Mouse (Mus musculus) monocyte, adult 5-6 weeks (primary cell): Measurements from ENCODE around the gene Pold3. TPM values are rescaled to one million over a fixed set of nuclear protein-coding genes. Genes with fewer than 3 reads are reported as not detected.

ENCODE experiments used
- ATAC-seq: fragments of 153-309, 156-312 bp; replicated peaks from 2 replicates; pipeline ENCODE4 v1.8.0; 2017; ENCODE audit warnings: mild to moderate bottlenecking; ENCODE audit not compliant: low TSS enrichment, insufficient number of reproducible peaks, severe bottlenecking, poor library complexity, low FRiP score
- total RNA-seq: library from RNA; stranded (forward); fragments of 200-1000, 200-491, 200-594 nt; gene quantifications from 3 replicates; pipeline ENCODE4 v1.2.3, GENCODE M21; 2017

The Pold3 gene
- 56.5 to 79.7 TPM (median 70.0 TPM) in 3 replicates for total RNA-seq

GRCm38 (mm10) chr7:100121376-100121789 is at the start of gene Pold3:
Gene Pold3, minus strand, starts transcription at chr7:100121565.
- peak; percentile 94 for ATAC-seq

- ATAC-seq = no peak
These were observed 49.4 kb upstream of the Pold3 start for GRCm38 (mm10) chr7:100170756-100171155.

GRCm38 (mm10) chr7:100168654-100169053 is 47.3 kb upstream of the Pold3 start:
- ATAC-seq = no peak

GRCm38 (mm10) chr7:100163506-100163905 is 42.1 kb upstream of the Pold3 start:
- no peak for ATAC-seq

GRCm38 (mm10) chr7:100160006-100160405 is 38.6 kb upstream of the Pold3 start:
- no peak for ATAC-seq

GRCm38 (mm10) chr7:100159105-100159841 is 37.9 kb upstream of the Pold3 start, which contains the start of gene Lipt2:
Gene Lipt2, plus strand, starts transcription at chr7:100159277.
- ATAC-seq = peak; percentile 82

- peak; percentile 44; the same call in 1 of the 2 replicates for ATAC-seq
These were observed 36.3 kb upstream of the Pold3 start for GRCm38 (mm10) chr7:100157669-100158068.

- ATAC-seq = no peak
These were observed 29.3 kb upstream of the Pold3 start for GRCm38 (mm10) chr7:100150626-100151025.

- no peak for ATAC-seq
These were observed 28.7 kb upstream of the Pold3 start for GRCm38 (mm10) chr7:100150086-100150485.

GRCm38 (mm10) chr7:100148586-100148985 is 27.2 kb upstream of the Pold3 start:
- ATAC-seq = no peak

GRCm38 (mm10) chr7:100140591-100140990 is 19.2 kb upstream of the Pold3 start:
- ATAC-seq = no peak

GRCm38 (mm10) chr7:100138075-100138474 is 16.7 kb upstream of the Pold3 start:
- ATAC-seq = no peak

GRCm38 (mm10) chr7:100137038-100137437 is 15.7 kb upstream of the Pold3 start:
- ATAC-seq = no peak

GRCm38 (mm10) chr7:100132379-100132778 is 11.0 kb upstream of the Pold3 start:
- ATAC-seq = no peak

GRCm38 (mm10) chr7:100130592-100130991 is 9.2 kb upstream of the Pold3 start:
- no peak for ATAC-seq

- ATAC-seq = no peak; the same call in 1 of the 2 replicates
These were observed 7.1 kb upstream of the Pold3 start for GRCm38 (mm10) chr7:100128262-100129041.

GRCm38 (mm10) chr7:100126514-100126913 is 5.1 kb upstream of the Pold3 start:
- ATAC-seq = no peak

GRCm38 (mm10) chr7:100125166-100125565 is 3.8 kb upstream of the Pold3 start:
- no peak for ATAC-seq

- ATAC-seq = no peak
These were observed 2.8 kb upstream of the Pold3 start for GRCm38 (mm10) chr7:100124211-100124610.

GRCm38 (mm10) chr7:100123486-100123885 is 2.1 kb upstream of the Pold3 start:
- ATAC-seq = peak; percentile 38
